Mouse (Mus musculus) gonadal fat pad, adult 2 months (tissue): ENCODE measurements at regions not wholly inside any gene's neighbourhood (a gene's known extent, or its start where the extent isn't known, plus 50 kb on each side); places are given as distances from the start of the nearest gene placed in this dataset.

Experiments used
- DNase-seq: peaks from one replicate; pipeline ENCODE4 v3.0.0-alpha.2; 2012; ENCODE audit warnings: low read depth

DNA sequence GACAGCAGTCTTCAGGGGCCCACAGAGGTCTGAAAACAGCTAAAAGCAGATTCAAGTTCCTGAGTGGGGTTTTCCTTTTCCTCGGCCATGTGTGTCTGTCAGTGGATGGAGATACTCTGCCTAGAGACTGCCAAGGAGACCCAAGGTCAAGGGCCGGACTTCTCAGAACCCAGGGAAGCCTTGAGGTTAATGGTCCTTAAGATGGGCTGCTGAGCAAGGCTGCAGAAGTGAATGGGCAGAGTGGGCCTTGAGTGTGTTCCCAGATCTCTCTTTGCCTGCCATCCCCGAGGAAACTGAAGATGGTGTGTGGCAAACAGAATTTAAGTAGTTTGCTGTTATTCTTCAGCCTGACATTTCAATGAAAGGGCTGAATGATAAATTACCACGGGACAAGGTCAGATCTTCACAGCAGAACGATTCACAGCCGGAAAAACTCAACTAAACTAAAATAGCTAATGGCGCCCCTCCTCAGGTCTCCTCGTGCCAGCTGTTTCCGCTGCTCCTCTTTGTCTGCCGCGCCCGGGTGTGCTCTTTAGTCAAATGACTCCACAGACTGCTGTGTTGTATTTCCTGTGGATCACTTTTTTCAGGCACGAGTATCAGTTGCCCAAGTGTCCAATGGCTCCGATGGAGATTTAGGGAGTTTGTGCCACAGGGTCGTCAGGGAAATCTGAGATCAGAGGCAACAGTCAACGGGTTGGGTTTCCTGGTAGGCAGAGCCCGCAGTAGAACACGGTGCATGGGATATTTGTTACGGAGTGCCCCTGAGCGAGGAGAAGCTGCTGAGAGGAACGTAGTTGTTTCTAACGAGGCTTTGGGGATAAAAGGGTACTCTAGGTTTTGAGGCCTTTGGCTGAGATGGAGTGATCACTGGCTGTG, 93.5 kb upstream of the Tut7 start:
- no peak for DNase-seq

DNA sequence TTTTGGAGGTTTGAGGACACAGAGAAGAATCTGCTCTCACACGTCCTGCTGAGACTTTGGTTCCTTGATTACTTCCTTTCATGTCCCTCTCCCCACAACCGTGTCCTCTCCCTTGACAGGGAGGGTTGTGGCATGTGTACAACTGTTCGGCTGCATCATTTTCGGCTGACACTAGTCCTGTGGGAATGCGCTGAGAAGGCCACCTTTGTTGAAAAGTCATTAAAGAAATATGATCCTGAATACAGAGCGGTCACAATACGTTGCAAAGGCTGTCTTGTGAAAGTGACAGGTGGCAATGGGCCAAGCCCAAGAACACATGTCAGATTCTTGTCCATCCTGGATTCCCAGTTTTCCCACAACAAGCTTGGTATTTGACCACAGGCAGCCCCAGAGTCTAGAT, 92.8 kb upstream of the Tut7 start:
- no peak for DNase-seq

GRCm38 (mm10) chr13:59910179-59911071, 87.5 kb upstream of the Tut7 start:
- no peak for DNase-seq

GRCm38 (mm10) chr13:59909400-59909799, 86.5 kb upstream of the Tut7 start:
- DNase-seq = no peak

GRCm38 (mm10) chr13:59908786-59909185, 85.8 kb upstream of the Tut7 start:
- DNase-seq = no peak

GRCm38 (mm10) chr13:59905488-59905887, 82.5 kb upstream of the Tut7 start:
- DNase-seq = no peak

GRCm38 (mm10) chr13:59904415-59904814, 81.5 kb upstream of the Tut7 start:
- no peak for DNase-seq

- no peak for DNase-seq
Measured at GRCm38 (mm10) chr13:59899521-59899920, 76.6 kb upstream of the Tut7 start.

- DNase-seq = no peak
Measured at GRCm38 (mm10) chr13:59895754-59896153, 72.8 kb upstream of the Tut7 start.

DNA sequence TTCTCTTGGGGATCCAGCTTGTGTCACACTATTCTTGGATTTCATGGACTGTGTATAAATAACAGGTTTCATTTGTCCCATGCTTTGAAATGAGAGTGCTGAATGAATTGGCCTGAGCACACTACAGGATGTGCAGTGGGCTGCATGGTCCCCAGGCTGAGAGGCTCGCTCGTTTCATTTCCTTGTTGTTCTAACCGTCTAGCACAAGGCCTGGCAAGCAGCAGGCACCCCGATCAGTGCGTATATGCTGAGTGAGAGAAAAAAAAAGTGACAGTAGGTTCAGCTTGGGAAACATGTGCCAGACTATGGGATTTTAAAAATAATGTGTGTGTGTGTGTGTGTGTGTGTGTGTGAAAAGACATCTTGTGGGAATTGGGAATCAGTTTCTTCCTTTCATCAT, 71.1 kb upstream of the Tut7 start:
- DNase-seq = no peak

GRCm38 (mm10) chr13:59892961-59893360, 70.0 kb upstream of the Tut7 start:
- no peak for DNase-seq

DNA sequence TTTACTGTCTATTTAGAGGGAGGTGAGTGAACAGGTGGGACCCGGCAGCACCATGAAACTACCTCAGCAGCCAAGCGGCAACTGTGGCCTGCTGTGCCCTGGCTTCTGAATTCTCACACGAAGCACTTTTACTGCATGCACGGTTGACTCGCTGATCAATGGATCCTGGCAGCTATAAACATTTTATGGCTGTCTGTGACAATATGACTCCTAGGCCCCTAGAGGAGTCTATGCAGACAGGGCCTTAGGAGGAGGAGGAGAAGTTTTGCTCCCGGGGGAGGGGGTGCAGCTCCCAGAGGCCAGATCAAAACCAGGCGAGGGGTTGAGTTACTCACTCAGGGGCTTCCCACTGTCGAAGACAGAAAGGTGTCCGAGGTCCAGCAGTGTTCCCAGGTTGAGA, 69.4 kb upstream of the Tut7 start:
- DNase-seq = no peak

DNA sequence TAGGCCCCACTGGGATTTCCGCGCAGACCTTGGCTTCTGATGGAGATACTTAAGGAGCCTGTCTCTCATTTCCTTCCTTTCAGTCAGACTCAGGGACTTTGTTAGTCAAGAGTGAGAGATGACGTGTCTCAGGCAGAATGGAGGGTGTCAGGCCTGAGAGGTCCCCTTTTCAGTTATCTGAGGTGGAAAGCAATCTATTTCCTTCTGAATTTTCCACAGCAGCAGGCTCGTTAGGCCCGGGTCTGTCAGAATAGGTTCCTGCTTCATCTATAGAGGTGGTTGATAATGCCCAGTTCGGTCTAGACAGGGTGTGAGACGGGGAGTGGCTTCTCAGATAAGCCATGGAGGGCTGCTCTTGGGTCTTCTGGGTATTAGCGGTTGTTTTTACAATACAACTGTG, 68.8 kb upstream of the Tut7 start:
- no peak for DNase-seq

- no peak for DNase-seq
Measured at GRCm38 (mm10) chr13:59889468-59890117, 66.6 kb upstream of the Tut7 start.

DNA sequence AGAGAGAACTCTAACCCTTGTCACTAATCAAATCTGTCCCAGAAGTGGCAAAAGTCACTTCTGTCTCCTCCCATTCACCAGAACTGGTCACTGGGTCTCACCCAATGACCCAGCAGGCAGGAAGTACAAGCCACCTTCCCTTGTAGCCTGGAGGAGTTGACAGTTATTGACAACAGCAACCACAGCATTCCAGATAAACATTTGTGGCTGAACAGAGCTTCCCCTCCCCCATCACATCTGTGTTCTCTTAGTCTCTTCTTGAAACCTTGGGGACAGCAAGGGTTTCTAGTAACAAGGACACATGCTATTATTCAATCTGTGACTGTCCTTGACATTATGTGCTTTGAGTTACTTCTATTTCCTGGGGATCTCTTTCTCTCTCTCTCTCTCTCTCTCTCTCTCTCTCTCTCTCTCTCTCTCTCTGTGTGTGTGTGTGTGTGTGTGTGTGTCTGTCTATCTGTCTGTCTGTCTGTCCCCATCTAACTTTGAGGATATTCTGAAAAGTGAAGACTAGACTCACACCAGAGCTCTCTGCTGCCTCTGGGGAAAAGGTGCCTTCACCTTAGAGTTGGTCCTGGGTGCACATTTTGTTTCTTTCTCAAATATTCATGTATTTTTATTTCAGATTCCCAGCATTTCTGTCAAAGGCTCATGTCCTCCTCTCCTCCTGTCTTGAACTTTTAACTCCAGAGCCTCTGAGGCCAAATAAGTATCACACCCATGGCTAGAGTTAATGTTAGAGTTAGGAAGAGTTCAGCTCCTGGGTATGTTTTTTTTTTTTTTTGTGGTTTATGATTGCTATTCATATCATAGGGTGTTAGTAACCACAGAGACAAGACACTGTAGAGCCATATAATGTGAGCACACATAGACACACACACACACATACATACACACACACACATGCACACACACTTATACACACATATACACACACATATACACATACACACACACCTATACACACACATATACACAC, 65.4 kb upstream of the Tut7 start:
- no peak for DNase-seq

DNA sequence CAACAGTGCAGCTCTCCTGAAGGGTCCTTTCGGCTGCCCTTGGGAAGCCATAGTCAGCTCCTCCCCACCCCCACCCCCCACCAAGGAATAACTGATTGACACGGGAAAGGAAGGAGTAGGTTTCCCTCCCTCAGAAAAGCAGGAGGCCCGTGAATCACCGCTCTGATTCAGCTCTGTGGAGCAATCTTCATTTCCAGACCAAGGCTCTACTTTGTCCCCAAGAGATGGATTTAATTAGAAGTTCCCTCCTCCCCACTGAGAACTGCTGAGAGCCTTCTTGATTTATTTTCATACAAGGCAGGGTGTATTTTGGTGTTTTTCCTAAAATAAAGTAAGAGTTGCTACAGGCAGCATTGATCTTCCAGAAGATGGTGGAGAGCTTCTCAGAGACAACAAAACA, 64.4 kb upstream of the Tut7 start:
- no peak for DNase-seq

DNA sequence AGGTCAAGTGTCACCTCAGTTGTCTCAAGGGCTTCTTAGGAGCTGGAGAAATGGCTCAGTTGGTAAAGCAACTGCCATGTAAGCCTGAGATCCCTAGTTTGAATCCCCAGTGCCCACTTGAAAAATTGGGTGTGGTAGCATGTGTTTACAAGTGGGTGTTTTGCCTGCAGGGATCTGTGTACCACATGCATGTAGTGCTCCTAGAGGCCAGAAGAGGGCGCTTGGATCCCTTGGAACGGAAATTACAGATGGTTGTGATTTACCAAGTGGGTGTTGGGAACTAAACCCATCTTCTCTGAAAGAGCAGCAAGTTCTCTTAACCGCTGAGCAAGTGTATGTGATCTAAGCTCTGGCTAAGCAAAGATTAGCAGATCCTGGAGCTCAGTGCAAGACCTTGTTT, 63.6 kb upstream of the Tut7 start:
- DNase-seq = no peak

GRCm38 (mm10) chr13:59881989-59882784, 59.2 kb upstream of the Tut7 start:
- no peak for DNase-seq

DNA sequence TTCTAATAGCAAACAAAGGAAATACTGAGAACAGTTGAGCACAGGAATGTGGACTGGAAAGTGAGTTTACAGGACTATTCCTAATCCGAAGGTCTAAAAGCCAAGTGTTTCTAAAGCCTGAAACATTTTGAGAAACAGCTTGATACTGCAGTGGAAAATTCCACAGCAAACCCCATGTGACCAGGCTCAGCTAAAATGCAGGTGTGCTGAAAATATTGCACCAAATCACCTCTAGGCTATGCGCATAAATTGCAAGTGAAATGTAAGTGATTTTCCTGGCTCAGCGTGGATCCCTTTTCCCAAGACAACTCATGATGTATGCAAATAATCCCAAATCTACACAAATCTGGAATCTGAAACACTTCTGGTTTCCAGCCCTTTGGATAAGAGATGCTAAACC, 57.1 kb upstream of the Tut7 start:
- no peak for DNase-seq

- DNase-seq = no peak
Measured at GRCm38 (mm10) chr13:59875637-59876036, 52.7 kb upstream of the Tut7 start.
